Mouse (Mus musculus) spleen, adult 2 months (tissue): ENCODE data around the gene Pdzrn3.

Experiments
- CTCF ChIP-seq: fragments of 200-500 bp; IDR thresholded peaks from 2 replicates; pipeline ENCODE4 v1.5.1; 2011; ENCODE audit warnings: mild to moderate bottlenecking, inconsistent platforms; ENCODE audit not compliant: insufficient read depth, insufficient read length, insufficient replicate concordance; ENCODE audit errors: extremely low read depth
- POLR2A ChIP-seq: fragments of 200-500 bp; IDR thresholded peaks from 2 replicates; pipeline ENCODE4 v1.6.1; 2011; ENCODE audit warnings: low read depth, low read length, inconsistent platforms

DNA sequence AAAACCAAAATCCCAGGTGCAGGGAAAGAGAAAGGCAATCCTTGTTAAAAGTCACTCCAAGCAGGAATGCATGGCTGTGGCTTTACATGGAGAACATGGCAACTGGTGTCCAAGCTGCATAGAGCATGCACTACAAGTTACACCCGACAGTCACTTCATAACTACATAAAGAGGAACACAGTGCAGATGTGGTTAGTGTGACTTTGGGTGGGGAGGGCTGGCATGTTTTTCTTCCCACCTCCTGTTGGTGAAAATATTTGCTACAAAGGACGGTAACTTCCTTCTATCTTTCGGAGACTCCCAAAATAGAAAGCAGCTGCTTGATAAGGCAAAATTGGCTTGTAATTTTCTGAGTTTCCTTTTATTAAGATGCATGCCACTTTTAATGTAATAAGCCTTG is 190.8 kb downstream of the Pdzrn3 start:
- no peak for TF ChIP-seq POLR2A
- TF ChIP-seq CTCF = no peak
